Mouse (Mus musculus) MEL-GATA-1-ER (cell line): Measurements from ENCODE around the gene Acp5.

ENCODE experiments used
- DNase-seq: peaks from one replicate; pipeline ENCODE4 v3.0.0-alpha.2; 2012; ENCODE audit warnings: low read depth; ENCODE audit errors: extremely low read depth

Gene Acp5

GRCm38 (mm10) chr9:22099922-22100321 is 35.6 kb downstream of the Acp5 start:
- DNase-seq, result no peak

- DNase-seq, result no peak
Observed at GRCm38 (mm10) chr9:22098993-22099696, 36.4 kb downstream of the Acp5 start, which contains the start of gene Cnn1. Gene Cnn1 (plus strand): TSS chr9:22099216.

GRCm38 (mm10) chr9:22095854-22096307 is 39.6 kb downstream of the Acp5 start:
- peak; percentile 80 for DNase-seq

- DNase-seq, result no peak
Observed at GRCm38 (mm10) chr9:22092746-22093145, 42.8 kb downstream of the Acp5 start.

GRCm38 (mm10) chr9:22089986-22090385 is 45.5 kb downstream of the Acp5 start:
- DNase-seq, result no peak

- DNase-seq, result no peak
Observed at GRCm38 (mm10) chr9:22089281-22089680, 46.2 kb downstream of the Acp5 start.

GRCm38 (mm10) chr9:22087034-22087618 is 48.4 kb downstream of the Acp5 start:
- DNase-seq, result no peak

GRCm38 (mm10) chr9:22086012-22086411 is 49.5 kb downstream of the Acp5 start:
- no peak for DNase-seq

GRCm38 (mm10) chr9:22085022-22085834 is 50.3 kb downstream of the Acp5 start, which contains the start of gene Ecsit:
Gene Ecsit (minus strand): TSS chr9:22085438.
- DNase-seq, result peak; percentile 97

GRCm38 (mm10) chr9:22084667-22085021 is 50.9 kb downstream of the Acp5 start:
- DNase-seq, result no peak
